Mouse (Mus musculus): ENCODE data around the gene Sprtn. TPM values are rescaled to one million over a fixed set of nuclear protein-coding genes. Genes with fewer than 3 reads are reported as not detected.

Sprtn gene
- total RNA-seq (2021) = 10 to 100 TPM; 13.1 to 13.2 TPM
- long read RNA-seq, full-length matches to known transcripts = 5 of 8 reads
- long read RNA-seq, partial matches to known transcripts = 0 of 8 reads
- long read RNA-seq, other reads (novel, unspliced or antisense) = 3 of 8 reads

GRCm38 (mm10) chr8:124897386-124898250, at the start of gene Sprtn, which contains the start of gene Exoc8:
Gene Sprtn (plus strand): TSS chr8:124897886.
Gene Exoc8 (minus strand): TSS chr8:124897705.
- DNase-seq (ENCODE audit: low spot score in 2 of 2) = peak; percentile 98 to 99

- DNase-seq (ENCODE audit: low spot score in 2 of 2) = no peak
Observed at GRCm38 (mm10) chr8:124853511-124853910, 44.2 kb upstream of the Sprtn start.

- no peak for DNase-seq (ENCODE audit: low spot score in 2 of 2)
Observed at GRCm38 (mm10) chr8:124859466-124859865, 38.2 kb upstream of the Sprtn start.

- DNase-seq (ENCODE audit: low spot score in 2 of 2) = no peak
Observed at GRCm38 (mm10) chr8:124860188-124860587, 37.5 kb upstream of the Sprtn start.

- DNase-seq (ENCODE audit: low spot score in 2 of 2) = peak; percentile 88 to 93
Observed at GRCm38 (mm10) chr8:124862321-124863162, 35.1 kb upstream of the Sprtn start, which contains the start of the genes Gnpat and 2810004N23Rik. Gene Gnpat (plus strand): TSS chr8:124863033. Gene 2810004N23Rik (minus strand): TSS chr8:124863120.

- no peak for DNase-seq (ENCODE audit: low spot score in 2 of 2)
Observed at GRCm38 (mm10) chr8:124863163-124863677, 34.5 kb upstream of the Sprtn start.

- DNase-seq (ENCODE audit: low spot score in 2 of 2) = no peak
Observed at GRCm38 (mm10) chr8:124863729-124864128, 34.0 kb upstream of the Sprtn start.

GRCm38 (mm10) chr8:124866669-124867068, 31.0 kb upstream of the Sprtn start:
- no peak for DNase-seq (ENCODE audit: low spot score in 2 of 2)

- DNase-seq (ENCODE audit: low spot score in 2 of 2) = no peak
Observed at GRCm38 (mm10) chr8:124867126-124867525, 30.6 kb upstream of the Sprtn start.

GRCm38 (mm10) chr8:124869708-124870107, 28.0 kb upstream of the Sprtn start:
- no peak for DNase-seq (ENCODE audit: low spot score in 2 of 2)

- no peak for DNase-seq (ENCODE audit: low spot score in 2 of 2)
Observed at GRCm38 (mm10) chr8:124871474-124871873, 26.2 kb upstream of the Sprtn start.

- no peak for DNase-seq (ENCODE audit: low spot score in 2 of 2)
Observed at GRCm38 (mm10) chr8:124872081-124872480, 25.6 kb upstream of the Sprtn start.

- DNase-seq (ENCODE audit: low spot score in 2 of 2) = no peak
Observed at GRCm38 (mm10) chr8:124872690-124873089, 25.0 kb upstream of the Sprtn start.

GRCm38 (mm10) chr8:124878141-124878540, 19.5 kb upstream of the Sprtn start:
- DNase-seq (ENCODE audit: low spot score in 2 of 2) = no peak

- no peak for DNase-seq (ENCODE audit: low spot score in 2 of 2)
Observed at GRCm38 (mm10) chr8:124878946-124879526, 18.6 kb upstream of the Sprtn start.

GRCm38 (mm10) chr8:124888385-124888784, 9.3 kb upstream of the Sprtn start:
- no peak for DNase-seq (ENCODE audit: low spot score in 2 of 2)

- DNase-seq (ENCODE audit: low spot score in 2 of 2) = no peak
Observed at GRCm38 (mm10) chr8:124892596-124892995, 5.1 kb upstream of the Sprtn start.

GRCm38 (mm10) chr8:124896010-124896631, 1.6 kb upstream of the Sprtn start:
- DNase-seq (ENCODE audit: low spot score in 2 of 2) = no peak

- peak; percentile 42 to 63 for DNase-seq (ENCODE audit: low spot score in 2 of 2)
Observed at GRCm38 (mm10) chr8:124896632-124897385, 877 bp upstream of the Sprtn start.

All from layer of hippocampus, adult 18-20 months (tissue).